Mouse (Mus musculus) heart, adult 18-20 months (tissue): ENCODE measurements around the gene Rorc. TPM values are rescaled to one million over a fixed set of nuclear protein-coding genes. Genes with fewer than 3 reads are reported as not detected.

Source experiments
- DNase-seq, 2 experiments: peaks; one replicate each; pipeline ENCODE4 v3.0.0; 2021 to 2022; ENCODE audit warnings: mixed read lengths in 1 of 2
- total RNA-seq, 2 experiments: library from RNA; stranded (reverse); gene quantifications; 2 replicates each; pipeline ENCODE4 v1.2.3; 2021

Gene Rorc
- total RNA-seq, 2 experiments from 2014 or later: 50.4 to 62.8 TPM

DNA sequence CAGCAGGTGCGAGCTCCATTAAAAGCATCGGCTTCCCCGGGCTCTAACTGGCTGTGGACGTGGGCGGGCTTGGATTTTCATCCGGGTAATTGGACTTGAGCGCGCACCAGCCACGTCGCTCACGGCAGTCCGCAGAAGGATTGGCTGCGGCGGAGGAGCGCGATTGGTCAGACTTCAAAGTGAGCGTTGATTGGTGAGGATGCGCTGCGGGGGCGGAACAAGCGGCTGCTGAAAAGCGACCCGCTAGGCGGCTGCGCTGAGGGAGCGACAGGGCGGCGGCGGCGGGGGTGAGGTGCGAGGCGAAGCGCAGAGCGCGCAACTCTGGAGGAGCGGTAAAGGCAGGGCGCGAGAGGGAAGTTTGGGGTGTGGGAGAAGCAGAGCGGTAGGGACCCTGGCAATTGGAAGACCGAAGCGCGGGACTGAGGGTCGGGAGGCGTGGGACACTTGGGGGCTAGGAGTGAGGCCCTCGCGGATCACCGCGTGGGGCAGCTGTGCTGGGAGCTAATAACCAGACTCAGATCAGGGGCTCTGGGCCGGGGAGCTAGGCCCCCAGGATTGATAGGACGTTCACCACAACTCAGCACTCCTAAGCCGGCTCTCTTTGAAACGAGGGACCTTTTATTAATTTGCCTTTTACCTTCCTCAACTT, 40.6 kb downstream of the Rorc start, which contains the start of gene Tdrkh:
Gene Tdrkh, plus strand, starts transcription at position 243 of the 649 bp plus-strand sequence.
- peak; percentile 92 to 96 for DNase-seq

DNA sequence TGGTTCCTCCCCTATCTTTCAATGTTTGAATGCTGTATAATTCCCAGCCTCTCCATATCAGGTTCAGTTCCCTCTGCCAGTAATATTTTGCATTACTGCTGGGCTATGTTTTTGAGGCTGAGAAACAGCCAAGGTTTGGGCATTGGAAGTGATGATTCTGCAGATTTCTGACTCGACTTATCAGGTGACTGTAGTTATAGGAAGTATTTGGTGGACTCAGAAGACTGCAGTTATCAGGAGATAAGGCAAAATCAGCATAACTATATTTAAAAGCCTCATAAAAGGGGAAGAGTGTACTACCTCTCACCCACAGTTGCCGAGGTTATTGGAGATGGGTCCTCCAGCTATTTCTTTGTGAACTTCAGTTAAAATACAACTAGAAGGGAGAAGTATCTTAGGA, 58.4 kb downstream of the Rorc start:
- DNase-seq: no peak

DNA sequence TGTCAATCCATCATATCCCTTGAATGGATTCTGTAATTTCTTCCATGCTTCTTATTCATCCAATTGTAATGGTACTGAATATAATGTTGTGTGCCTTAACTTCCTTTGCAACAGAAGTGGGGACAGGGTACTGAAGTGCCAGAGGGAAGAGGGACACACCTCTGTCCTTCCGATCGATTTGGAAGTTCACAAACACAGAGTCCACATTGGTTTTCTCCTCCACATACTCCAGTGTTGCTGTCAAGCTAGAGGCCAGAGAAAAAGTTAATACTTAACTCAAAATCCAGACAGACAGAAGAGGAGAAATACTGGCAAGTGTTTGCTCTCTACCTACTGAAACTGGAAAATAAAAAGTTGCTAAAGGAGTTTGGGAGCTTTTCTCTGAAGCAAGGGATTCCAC, 61.7 kb downstream of the Rorc start:
- no peak for DNase-seq

DNA sequence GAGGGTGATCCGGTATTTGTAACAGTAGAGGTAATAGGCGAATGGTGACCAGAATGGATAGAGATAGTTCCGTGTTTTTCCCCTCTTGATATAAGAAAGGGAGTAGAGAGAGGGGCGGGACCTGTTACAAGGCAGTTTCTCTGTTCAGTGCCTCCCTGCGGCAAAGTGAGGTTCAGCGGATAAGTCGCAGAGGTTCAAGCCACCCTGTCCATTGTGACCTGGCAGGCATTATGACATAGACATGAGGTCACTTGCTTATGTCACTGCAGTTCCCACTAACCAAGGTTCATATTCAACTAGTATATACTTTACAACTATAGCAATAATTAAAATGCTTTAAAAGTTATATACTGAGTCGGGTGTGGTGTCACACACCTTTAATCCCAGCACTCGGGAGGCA, 63.8 kb downstream of the Rorc start:
- no peak for DNase-seq

DNA sequence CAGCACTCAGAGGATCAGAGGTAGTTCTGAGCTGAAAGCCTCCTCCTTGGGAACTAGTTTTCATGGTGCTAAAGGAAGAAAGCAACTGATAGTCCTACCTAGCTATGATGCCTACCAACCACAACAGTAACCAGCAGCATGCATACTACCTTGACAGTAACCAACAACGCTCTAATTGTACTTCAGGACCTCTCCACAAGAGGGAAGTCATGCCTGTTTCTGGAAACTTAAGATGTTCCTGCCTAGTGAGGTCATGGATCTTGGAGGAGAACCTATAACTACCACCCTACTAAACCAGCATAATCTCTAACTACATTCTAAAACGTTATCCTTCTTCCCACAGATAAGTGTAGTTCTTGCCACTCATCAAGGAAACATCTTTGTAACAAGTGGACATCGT, 68.6 kb downstream of the Rorc start:
- DNase-seq: no peak

DNA sequence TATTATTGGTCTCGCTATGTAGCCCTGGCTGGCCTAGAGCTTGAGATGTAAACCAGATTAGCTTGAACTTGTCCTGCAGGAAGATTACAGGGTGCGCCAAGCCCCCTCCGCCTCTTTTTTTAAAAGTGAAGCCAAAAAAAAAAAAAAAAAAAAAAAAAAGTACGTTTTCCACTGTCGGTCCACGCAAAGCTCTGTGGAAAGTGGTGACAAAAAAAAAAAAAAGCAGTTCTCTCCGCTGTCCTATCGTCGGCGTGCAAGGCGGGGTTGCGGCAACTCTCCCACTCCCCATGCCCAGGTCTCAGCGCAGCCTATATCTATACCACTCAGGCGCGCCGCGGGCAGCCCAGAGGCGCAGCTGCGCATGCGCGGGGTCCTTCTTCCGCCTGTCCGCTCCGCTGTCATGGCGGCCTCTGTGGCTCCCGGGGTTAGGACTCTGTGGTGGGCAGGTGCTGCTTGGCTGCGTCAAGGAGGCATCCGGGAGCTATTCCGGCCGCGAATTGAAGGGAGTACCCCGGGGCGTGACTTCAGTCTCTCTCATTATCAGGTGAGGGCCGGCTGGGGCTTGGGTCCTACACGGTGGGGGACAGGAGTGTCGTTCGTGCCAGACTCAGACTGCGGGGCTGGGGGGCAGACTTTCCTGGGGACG, 70.5 kb downstream of the Rorc start, which contains the start of gene Mrpl9:
Gene Mrpl9, plus strand, starts transcription at position 368 of the 646 bp plus-strand sequence.
- peak; percentile 94 to 95 for DNase-seq

DNA sequence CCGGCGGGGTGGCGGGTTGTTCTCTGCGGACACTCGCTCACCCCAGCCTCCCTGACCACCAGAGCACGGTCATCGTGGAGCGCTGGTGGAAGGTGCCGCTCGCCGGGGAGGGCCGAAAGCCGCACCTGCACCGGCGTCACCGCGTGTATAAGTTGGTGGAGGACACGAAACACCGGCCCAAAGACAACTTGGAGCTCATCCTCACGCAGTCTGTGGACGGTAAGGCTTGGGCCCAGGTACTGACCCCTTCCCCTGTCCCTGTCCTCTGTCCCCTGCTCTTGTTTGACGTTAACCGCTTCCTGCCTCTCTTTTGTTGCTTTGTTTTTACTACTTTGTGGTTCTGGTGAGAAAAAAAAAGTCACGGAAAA, 71.0 kb downstream of the Rorc start, which contains the start of gene Oaz3:
Gene Oaz3, minus strand, starts transcription at position 319 of the 368 bp plus-strand sequence.
- no peak for DNase-seq

Other genes with a start within 250 kb of the Rorc start
- gene Gm10696, start 194.6 kb upstream of the Rorc start, total RNA-seq: not detected
- not detected for gene Gm5286, start 176.1 kb upstream of the Rorc start, total RNA-seq
- gene Gm4778, start 108.8 kb upstream of the Rorc start, total RNA-seq: not detected
- 10 to 100 TPM; 14.9 to 15.3 TPM for gene Them4, start 62.7 kb upstream of the Rorc start, total RNA-seq
- not detected for gene Them5, start 30.7 kb upstream of the Rorc start, total RNA-seq
- gene C2cd4d, start 10.4 kb upstream of the Rorc start, total RNA-seq: under 1 TPM; 0.20 to 0.21 TPM
- under 1 TPM; 0.10 to 0.13 TPM for gene Lingo4, start 25.7 kb downstream of the Rorc start, total RNA-seq
- gene Tdrkh, start 40.5 kb downstream of the Rorc start, total RNA-seq: 1 to 10 TPM; 4.4 to 6.1 TPM
- 10 to 100 TPM; 66.2 to 74.9 TPM for gene Mrpl9, start 70.5 kb downstream of the Rorc start, total RNA-seq
- not detected for gene Oaz3, start 71.1 kb downstream of the Rorc start, total RNA-seq
- gene Celf3, start 105.5 kb downstream of the Rorc start, total RNA-seq: not detected
- gene Riiad1, start 107.5 kb downstream of the Rorc start, total RNA-seq: 1 to 10 TPM; 1.8 to 2.2 TPM
- gene Snx27, start 209.9 kb downstream of the Rorc start, total RNA-seq: 10 to 100 TPM; 28.3 to 29.0 TPM